In genomic region chr7:27587741-27588140, GRCm38 (mm10) we compare ENCODE assay signal across 1 mouse cellular context.
TF ChIP-seq lines count a peak whose summit lies in the region.

No protein-coding gene starts in this region.

TF ChIP-seq in MEL, 35 proteins besides CTCF, POLR2A, EP300 and RAD21:
- TF ChIP-seq SMC3 (IDR thresholded peaks at IDR 0.05; ENCODE audit: low read depth, low read length) (peak; percentile 41), MXI1 (IDR thresholded peaks at IDR 0.05; ENCODE audit: low read depth, low read length) (no peak), MYC (IDR thresholded peaks at IDR 0.05; ENCODE audit: low read depth, low read length) (no peak), ZNF384 (IDR thresholded peaks at IDR 0.05; ENCODE audit: low read depth, low read length) (peak; percentile 93), ZC3H11A (IDR thresholded peaks at IDR 0.05; ENCODE audit: low read depth, low read length) (peak; percentile 25; the same call in 1 of the 2 replicates)
